ENCODE assay signal across 8 mouse cellular contexts in genomic region chr4:82464051-82464632, GRCm38 (mm10).
DNase-seq lines count a peak whose midpoint lies in the region; ATAC-seq and TF ChIP-seq lines count a peak whose summit lies in the region.

No protein-coding gene starts in this region.

- H3K4me1 ChIP-seq in embryonic facial prominence, embryonic 15.5 days: peaks cover 52% of the 10 kb centered on the region
- peaks cover 78% of the 10 kb centered on the region for H3K4me1 ChIP-seq in heart, embryonic 15.5 days (replicated peaks)
- H3K4me1 ChIP-seq in stomach, embryonic 16.5 days (ENCODE audit: control insufficient read depth, insufficient read depth, low read length): peaks cover 52% of the 10 kb centered on the region
- H3K4me1 ChIP-seq in cerebellum, adult 2 months (ENCODE audit: control insufficient read depth, insufficient read depth, low read length): peaks cover 36% of the 10 kb centered on the region

- 23% methylated on average over 8 of the region's 8 CpGs for WGBS in embryonic facial prominence, embryonic 15.5 days
- 37% methylated on average over 8 of the region's 8 CpGs for WGBS in heart, embryonic 15.5 days
- 26% methylated on average over 8 of the region's 8 CpGs for WGBS in stomach, embryonic 16.5 days
- WGBS in cerebellum, adult 2 months: 50% methylated on average over 8 of the region's 8 CpGs

- no peaks in the 10 kb centered on the region for H3K27me3 ChIP-seq in embryonic facial prominence, embryonic 15.5 days
- no peaks in the 10 kb centered on the region for H3K27me3 ChIP-seq in heart, embryonic 15.5 days
- no peaks in the 10 kb centered on the region for H3K27me3 ChIP-seq in stomach, embryonic 16.5 days (ENCODE audit: control insufficient read depth, insufficient read depth, low read length)
- no peaks in the 10 kb centered on the region for H3K27me3 ChIP-seq in cerebellum, adult 2 months (ENCODE audit: control insufficient read depth, insufficient read depth, low read length)

- no peaks in the 10 kb centered on the region for H3K9me3 ChIP-seq in embryonic facial prominence, embryonic 15.5 days (replicated peaks)
- no peaks in the 10 kb centered on the region for H3K9me3 ChIP-seq in heart, embryonic 15.5 days (replicated peaks)
- no peaks in the 10 kb centered on the region for H3K9me3 ChIP-seq in stomach, embryonic 16.5 days (replicated peaks; ENCODE audit: control insufficient read depth, low read length)

- ATAC-seq in embryonic facial prominence, embryonic 15.5 days (ENCODE audit: insufficient number of reproducible peaks, low FRiP score, low TSS enrichment, low read depth): peak; percentile 66; the same call in 1 of the 2 replicates
- peak; percentile 72 for ATAC-seq in heart, embryonic 15.5 days (replicated peaks; ENCODE audit: insufficient number of reproducible peaks, insufficient read depth, low FRiP score, low read depth)
- ATAC-seq in stomach, embryonic 16.5 days (ENCODE audit: insufficient read depth, low FRiP score): peak; percentile 74

- H3K4me2 ChIP-seq in embryonic facial prominence, embryonic 15.5 days (replicated peaks): peak overlapping the region; percentile 13; the same call in 1 of the 2 replicates
- peak overlapping the region; percentile 11; the same call in 1 of the 2 replicates for H3K4me2 ChIP-seq in heart, embryonic 15.5 days
- no peak overlapping the region; the same call in 1 of the 2 replicates for H3K4me2 ChIP-seq in stomach, embryonic 16.5 days (ENCODE audit: low read depth, low read length)

- no peaks in the 10 kb centered on the region for H3K36me3 ChIP-seq in embryonic facial prominence, embryonic 15.5 days
- no peaks in the 10 kb centered on the region for H3K36me3 ChIP-seq in heart, embryonic 15.5 days
- no peaks in the 10 kb centered on the region for H3K36me3 ChIP-seq in stomach, embryonic 16.5 days (ENCODE audit: control insufficient read depth, insufficient read depth, low read length)

- H3K27ac ChIP-seq in layer of hippocampus, adult 2 months: peak overlapping the region; percentile 79; the same call in 1 of the 2 replicates
- peak overlapping the region; percentile 61; the same call in 1 of the 2 replicates for H3K27ac ChIP-seq in embryonic facial prominence, embryonic 15.5 days (replicated peaks)
- H3K27ac ChIP-seq in heart, embryonic 15.5 days: peak overlapping the region; percentile 72
- H3K27ac ChIP-seq in stomach, embryonic 16.5 days (ENCODE audit: low read length): peak overlapping the region; percentile 67; the same call in 1 of the 2 replicates
- H3K27ac ChIP-seq in cerebellum, adult 2 months (ENCODE audit: insufficient read depth, low read length): no peak overlapping the region

- DNase-seq in layer of hippocampus, adult 2 months (ENCODE audit: low spot score in 2 of 2): peak in 1 of 2 experiments; percentile 34
- DNase-seq in layer of hippocampus, postnatal 36 days: no peak
- peak; percentile 89 for DNase-seq in kidney, postnatal 10 days
- peak; percentile 66 to 80 for DNase-seq in lung, postnatal 4 days
- no peak for DNase-seq in cerebellum, adult 2 months

- no peak for TF ChIP-seq CTCF in layer of hippocampus, adult 2 months (conservative IDR thresholded peaks at IDR 0.05)
- TF ChIP-seq CTCF in cerebellum, adult 2 months (IDR thresholded peaks at IDR 0.05; ENCODE audit: borderline replicate concordance, insufficient read depth, low read depth, low read length): no peak

- H3K4me3 ChIP-seq in layer of hippocampus, adult 2 months: no peak overlapping the region
- H3K4me3 ChIP-seq in embryonic facial prominence, embryonic 15.5 days (replicated peaks): 0 out of 2 replicates have a peak overlapping the region, but pooled peaks have one; percentile 0
- no peak overlapping the region for H3K4me3 ChIP-seq in heart, embryonic 15.5 days
- no peak overlapping the region for H3K4me3 ChIP-seq in stomach, embryonic 16.5 days (replicated peaks; ENCODE audit: low read length)
- no peak overlapping the region for H3K4me3 ChIP-seq in cerebellum, adult 2 months (replicated peaks; ENCODE audit: insufficient read depth, low read depth, low read length)

- TF ChIP-seq POLR2A in cerebellum, adult 2 months (IDR thresholded peaks at IDR 0.05; ENCODE audit: borderline replicate concordance, insufficient read depth, low read length): no peak

- no peak overlapping the region for H3K9ac ChIP-seq in embryonic facial prominence, embryonic 15.5 days
- H3K9ac ChIP-seq in heart, embryonic 15.5 days: no peak overlapping the region
- no peak overlapping the region for H3K9ac ChIP-seq in stomach, embryonic 16.5 days (ENCODE audit: low read length)

Comparison
In these comparisons a context has a peak if more than half of its experiments do, and no peak if none do; other contexts are left out.
1. DNase-seq: peak in kidney, postnatal 10 days (single experiment) and lung, postnatal 4 days (2 of 2); none in layer of hippocampus, postnatal 36 days (0 of 2) and cerebellum, adult 2 months (0 of 2).
2. Peak in every context shown above with its lines, with median percentiles within 50 percentile points of each other: ATAC-seq.